Mouse (Mus musculus) cerebellum, adult 18-20 months (tissue): ENCODE measurements around the gene Degs2.

ENCODE experiments used
- DNase-seq, 2 experiments: peaks; one replicate each; pipeline ENCODE4 v3.0.0; 2021

The Degs2 gene

GRCm38 (mm10) chr12:108699576-108699975, 2.5 kb downstream of the Degs2 start:
- no peak for DNase-seq

- DNase-seq, result no peak
Observed at GRCm38 (mm10) chr12:108698697-108699471, 3.2 kb downstream of the Degs2 start.

- DNase-seq, result no peak
Observed at GRCm38 (mm10) chr12:108694223-108694622, 7.9 kb downstream of the Degs2 start.

- no peak for DNase-seq
Observed at GRCm38 (mm10) chr12:108693592-108693991, 8.5 kb downstream of the Degs2 start.

- DNase-seq, result no peak
Observed at GRCm38 (mm10) chr12:108690529-108690928, 11.6 kb downstream of the Degs2 start.

GRCm38 (mm10) chr12:108689167-108689566, 12.9 kb downstream of the Degs2 start:
- no peak for DNase-seq

- DNase-seq, result no peak
Observed at GRCm38 (mm10) chr12:108686926-108687325, 15.2 kb downstream of the Degs2 start.

GRCm38 (mm10) chr12:108686463-108686862, 15.7 kb downstream of the Degs2 start:
- no peak for DNase-seq

- DNase-seq, result no peak
Observed at GRCm38 (mm10) chr12:108682240-108683023, 19.7 kb downstream of the Degs2 start.

- no peak for DNase-seq
Observed at GRCm38 (mm10) chr12:108680861-108681260, 21.3 kb downstream of the Degs2 start.

GRCm38 (mm10) chr12:108678366-108678765, 23.7 kb downstream of the Degs2 start:
- DNase-seq, result no peak

GRCm38 (mm10) chr12:108677116-108677515, 25.0 kb downstream of the Degs2 start:
- no peak for DNase-seq

GRCm38 (mm10) chr12:108675614-108676401, 26.3 kb downstream of the Degs2 start:
- no peak for DNase-seq

GRCm38 (mm10) chr12:108674916-108675315, 27.2 kb downstream of the Degs2 start:
- no peak for DNase-seq

GRCm38 (mm10) chr12:108674502-108674901, 27.6 kb downstream of the Degs2 start:
- DNase-seq, result peak; percentile 47 to 58

- peak; percentile 33 to 53 for DNase-seq
Observed at GRCm38 (mm10) chr12:108673546-108673945, 28.6 kb downstream of the Degs2 start.

GRCm38 (mm10) chr12:108672908-108673307, 29.2 kb downstream of the Degs2 start:
- no peak for DNase-seq

GRCm38 (mm10) chr12:108671541-108671940, 30.6 kb downstream of the Degs2 start:
- DNase-seq, result no peak

GRCm38 (mm10) chr12:108668606-108669235, 33.4 kb downstream of the Degs2 start:
- DNase-seq, result peak; percentile 37 to 46

GRCm38 (mm10) chr12:108657350-108657749, 44.8 kb downstream of the Degs2 start:
- peak; percentile 26 to 44 for DNase-seq

GRCm38 (mm10) chr12:108653358-108654335, 48.5 kb downstream of the Degs2 start:
- no peak for DNase-seq
